Mouse (Mus musculus) bone marrow, adult 2 months (tissue): ENCODE data around the gene Reep3.

ENCODE experiments used
- CTCF ChIP-seq: fragments of 200-500 bp; IDR thresholded peaks from 2 replicates; pipeline ENCODE4 v1.5.1; 2011; ENCODE audit warnings: low read length, control low read depth; ENCODE audit not compliant: control insufficient read depth, insufficient read depth
- POLR2A ChIP-seq: fragments of 200-500 bp; IDR thresholded peaks from 2 replicates; pipeline ENCODE4 v1.6.1; 2011; ENCODE audit warnings: low read depth, mild to moderate bottlenecking, control low read depth, low read length, borderline replicate concordance; ENCODE audit not compliant: control insufficient read depth

GRCm38 (mm10) chr10:66998770-66999169 lies 98.0 kb downstream of the Reep3 start:
- TF ChIP-seq POLR2A (no peak), CTCF (no peak)
